Mouse (Mus musculus): ENCODE measurements around the gene Nme8. TPM values are rescaled to one million over a fixed set of nuclear protein-coding genes. Genes with fewer than 3 reads are reported as not detected.

Nme8 gene
- polyA plus RNA-seq, 1 experiment from 2014 or later: not detected

DNA sequence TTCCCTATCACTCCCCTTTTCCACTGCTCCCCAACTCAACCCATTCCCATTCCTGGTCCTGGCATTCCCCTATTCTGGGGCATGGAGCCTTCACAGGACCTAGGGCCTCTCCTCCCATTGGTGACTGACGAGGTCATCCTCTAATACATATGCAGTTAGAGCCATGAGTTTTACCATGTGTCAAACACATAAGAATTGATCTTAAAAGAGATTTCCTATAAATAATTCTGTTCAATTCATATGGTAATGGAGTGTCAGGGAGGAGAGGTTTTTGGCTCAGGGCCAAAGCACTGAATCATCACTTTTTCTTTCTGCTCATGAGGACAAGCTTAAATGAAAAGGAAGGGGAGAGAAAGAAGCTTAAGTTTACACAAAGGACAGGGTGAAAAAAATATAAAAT, 85.2 kb downstream of the Nme8 start:
- H3K9me3 ChIP-seq: no peaks in the 10 kb centered on the region
- no peak overlapping the region for H3K9ac ChIP-seq
- no peak overlapping the region for H3K4me3 ChIP-seq
- no peak for ATAC-seq (ENCODE audit: low FRiP score)
- H3K27ac ChIP-seq: no peak overlapping the region
- WGBS: 23% methylated on average over 1 of the region's 1 CpGs
- no peaks in the 10 kb centered on the region for H3K36me3 ChIP-seq
- no peak overlapping the region for H3K4me2 ChIP-seq
- H3K27me3 ChIP-seq: no peaks in the 10 kb centered on the region
- peaks cover 10% of the 10 kb centered on the region; the same call in 1 of the 2 replicates for H3K4me1 ChIP-seq (replicated peaks)

DNA sequence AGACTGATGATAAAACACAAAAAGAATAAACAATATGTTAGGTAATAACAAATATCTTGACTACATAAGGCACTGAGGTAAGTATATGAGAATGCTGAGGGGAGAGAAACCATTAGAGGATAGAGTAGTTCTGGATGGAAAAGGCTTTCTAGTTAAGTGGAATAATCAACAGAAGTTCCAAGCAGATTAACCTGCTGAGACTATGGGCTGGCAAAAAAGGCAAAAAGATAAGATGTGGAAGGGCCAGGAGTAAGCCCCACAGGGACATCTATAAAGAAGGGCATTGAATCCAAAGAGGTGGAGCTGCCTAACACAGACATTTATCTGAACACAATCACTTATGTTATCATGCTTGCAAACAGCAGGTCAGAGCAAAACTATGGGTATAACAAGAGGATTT, 89.5 kb downstream of the Nme8 start:
- no peak for ATAC-seq (ENCODE audit: low FRiP score)
- Histone ChIP-seq H3K27ac (no peak overlapping the region), H3K27me3 (no peaks in the 10 kb centered on the region), H3K9me3 (no peaks in the 10 kb centered on the region), H3K36me3 (no peaks in the 10 kb centered on the region), H3K4me1 (replicated peaks) (peaks cover 10% of the 10 kb centered on the region; the same call in 1 of the 2 replicates), H3K9ac (no peak overlapping the region), H3K4me3 (no peak overlapping the region), H3K4me2 (no peak overlapping the region)

DNA sequence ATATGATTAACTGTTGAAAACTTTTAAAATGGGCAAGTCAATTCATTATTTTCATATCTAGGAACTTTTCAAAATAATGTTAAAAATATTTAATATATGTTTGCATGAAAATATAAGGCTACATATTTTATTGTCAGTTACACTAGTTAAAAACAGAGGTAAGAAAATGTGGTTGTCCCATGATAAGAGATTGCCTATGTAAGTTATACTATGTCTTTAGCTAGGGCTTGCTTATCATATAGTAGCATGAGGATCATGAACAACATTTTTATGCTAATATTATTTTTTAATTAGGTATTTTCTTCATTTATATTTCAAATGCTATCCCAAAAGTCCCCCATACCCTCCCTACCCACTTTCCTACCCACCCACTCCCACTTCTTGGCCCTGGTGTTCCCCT, 92.7 kb downstream of the Nme8 start:
- Histone ChIP-seq H3K4me2 (no peak overlapping the region), H3K4me3 (no peak overlapping the region), H3K9ac (no peak overlapping the region), H3K4me1 (replicated peaks) (no peaks in the 10 kb centered on the region), H3K27ac (no peak overlapping the region), H3K9me3 (no peaks in the 10 kb centered on the region), H3K36me3 (no peaks in the 10 kb centered on the region), H3K27me3 (no peaks in the 10 kb centered on the region)
- ATAC-seq (ENCODE audit: low FRiP score): no peak

DNA sequence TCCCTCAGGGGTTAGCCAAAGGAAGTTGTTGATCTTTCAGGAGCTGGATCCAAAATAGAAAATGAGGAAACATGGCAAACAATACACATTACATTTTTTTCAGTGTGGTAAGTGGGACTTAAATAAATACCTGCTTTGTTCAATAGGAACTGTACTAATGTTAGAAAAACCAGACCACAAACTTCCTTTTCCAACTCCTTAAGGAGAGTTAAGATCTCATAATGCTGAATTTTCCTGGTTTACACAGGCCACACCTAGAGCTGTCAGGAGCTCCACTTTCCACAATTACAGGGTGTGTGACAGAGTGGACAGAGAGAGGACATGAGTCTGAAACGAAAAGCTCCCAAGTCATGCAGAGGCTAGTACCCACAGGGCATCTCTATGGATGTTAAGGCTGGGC, 93.9 kb downstream of the Nme8 start:
- ATAC-seq (ENCODE audit: low FRiP score): no peak
- Histone ChIP-seq H3K4me3 (no peak overlapping the region), H3K27ac (no peak overlapping the region), H3K4me2 (no peak overlapping the region), H3K27me3 (no peaks in the 10 kb centered on the region), H3K36me3 (no peaks in the 10 kb centered on the region), H3K9ac (no peak overlapping the region), H3K4me1 (replicated peaks) (no peaks in the 10 kb centered on the region), H3K9me3 (no peaks in the 10 kb centered on the region)
- WGBS: 93% methylated on average over 1 of the region's 1 CpGs

DNA sequence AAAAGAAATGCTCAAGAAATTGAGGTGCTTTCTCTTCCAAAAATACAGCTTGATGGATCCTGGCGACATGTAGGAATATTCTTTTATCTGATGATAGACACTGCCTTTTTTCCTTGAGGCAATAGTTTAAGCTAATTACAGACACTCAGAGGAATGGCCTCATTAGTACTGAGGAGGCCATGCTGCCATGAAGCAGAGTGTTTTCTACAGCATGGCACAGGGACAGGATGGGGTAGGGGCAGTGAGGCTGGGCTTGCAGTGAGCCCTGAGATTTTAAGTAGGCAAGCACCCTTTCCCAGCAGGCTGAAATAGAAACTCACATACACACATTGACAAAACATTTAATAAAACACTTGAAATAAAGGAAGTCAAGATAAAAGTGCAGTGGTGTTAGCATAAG, 95.1 kb downstream of the Nme8 start:
- no peaks in the 10 kb centered on the region for H3K4me1 ChIP-seq (replicated peaks)
- H3K4me3 ChIP-seq: no peak overlapping the region
- no peak for ATAC-seq (ENCODE audit: low FRiP score)
- no peak overlapping the region for H3K4me2 ChIP-seq
- WGBS: 74% methylated on average over 1 of the region's 1 CpGs
- H3K27ac ChIP-seq: no peak overlapping the region
- H3K36me3 ChIP-seq: no peaks in the 10 kb centered on the region
- no peaks in the 10 kb centered on the region for H3K9me3 ChIP-seq
- no peaks in the 10 kb centered on the region for H3K27me3 ChIP-seq
- no peak overlapping the region for H3K9ac ChIP-seq

DNA sequence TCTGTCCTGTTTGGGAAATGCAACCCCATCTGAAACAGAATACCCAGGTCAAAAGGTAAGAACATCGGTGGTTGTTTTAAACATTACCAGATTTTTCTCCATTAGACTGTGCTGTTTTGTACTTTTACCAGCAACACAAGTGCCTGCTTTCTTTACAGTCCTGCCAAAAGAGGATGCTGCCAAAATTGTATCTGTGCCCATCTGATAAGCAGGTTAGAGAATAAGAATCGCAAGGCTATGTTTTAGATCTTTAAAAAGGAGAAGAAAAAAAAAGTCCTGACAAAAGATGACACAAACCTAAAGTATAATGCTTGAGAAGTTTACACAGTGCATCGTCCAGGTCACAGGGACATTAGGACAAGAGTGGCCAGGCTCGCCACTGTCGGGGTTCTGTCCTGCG, 98.4 kb downstream of the Nme8 start:
- Histone ChIP-seq H3K4me3 (no peak overlapping the region), H3K27me3 (no peaks in the 10 kb centered on the region), H3K36me3 (no peaks in the 10 kb centered on the region), H3K4me1 (replicated peaks) (no peaks in the 10 kb centered on the region), H3K27ac (no peak overlapping the region), H3K4me2 (no peak overlapping the region), H3K9ac (no peak overlapping the region), H3K9me3 (no peaks in the 10 kb centered on the region)
- no peak for ATAC-seq (ENCODE audit: low FRiP score)
- WGBS: 90% methylated on average over 6 of the region's 6 CpGs

DNA sequence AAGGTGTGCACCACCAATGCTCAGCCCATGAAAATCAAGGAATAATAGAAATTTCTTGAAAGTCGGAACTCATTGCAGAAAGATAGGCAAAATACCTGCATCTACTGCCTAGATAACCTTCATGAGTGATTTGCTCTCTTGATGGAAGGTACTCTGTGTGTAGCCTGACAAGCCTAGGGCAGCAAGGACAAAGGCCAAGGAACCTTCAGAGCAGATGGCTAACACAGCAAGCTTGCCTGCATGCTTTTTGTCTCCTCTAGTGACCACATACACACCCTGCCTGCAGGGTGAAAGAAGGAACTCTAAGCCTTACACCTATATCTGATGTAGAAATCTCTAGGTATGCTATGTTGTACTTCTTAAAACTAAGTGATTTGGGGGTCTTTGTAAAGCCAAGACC, 102.5 kb downstream of the Nme8 start:
- peaks cover 4% of the 10 kb centered on the region for H3K36me3 ChIP-seq
- ATAC-seq (ENCODE audit: low FRiP score): no peak
- no peak overlapping the region for H3K27ac ChIP-seq
- WGBS: 92% methylated on average over 1 of the region's 1 CpGs
- no peaks in the 10 kb centered on the region for H3K4me1 ChIP-seq (replicated peaks)
- H3K4me3 ChIP-seq: no peak overlapping the region
- no peak overlapping the region for H3K9ac ChIP-seq
- no peak overlapping the region for H3K4me2 ChIP-seq
- H3K9me3 ChIP-seq: no peaks in the 10 kb centered on the region
- H3K27me3 ChIP-seq: no peaks in the 10 kb centered on the region

Other genes with a start within 250 kb of the Nme8 start
- gene Epdr1, start 77.9 kb downstream of the Nme8 start, polyA plus RNA-seq (2015; fragmentation: Nextera tagmentation; extraction: Ambion mirVana): 17.0 and 18.5 TPM in 2 replicates
- gene Sfrp4, start 74.7 kb downstream of the Nme8 start, polyA plus RNA-seq (2015; fragmentation: Nextera tagmentation; extraction: Ambion mirVana): 2.0 and 2.2 TPM in 2 replicates
- gene Gpr141, start 126.5 kb upstream of the Nme8 start, polyA plus RNA-seq (2015; fragmentation: Nextera tagmentation; extraction: Ambion mirVana): 0.10 TPM in 1 of 2 replicates, not detected in the other

All from hindbrain, embryonic 13.5 days (tissue).